Mouse (Mus musculus) embryo, embryonic 11 days (tissue): Measurements from ENCODE around the gene Dgke.
"Not testable (repeated sequence)": the region's sequence is repeated elsewhere in the genome, so short reads cannot be mapped to it uniquely, and the experiment has no call there.

Source experiments
- DNase-seq: peaks from one replicate; pipeline ENCODE4 v3.0.0-alpha.2; 2015

Gene Dgke

GRCm38 (mm10) chr11:89073541-89073940, 6.9 kb upstream of the Dgke start, which contains the start of gene Gm525:
Gm525 (plus strand) TSS chr11:89073841.
- no peak for DNase-seq

GRCm38 (mm10) chr11:89071522-89071921, 4.9 kb upstream of the Dgke start:
- DNase-seq = no peak

GRCm38 (mm10) chr11:89069303-89069702, 2.7 kb upstream of the Dgke start:
- DNase-seq = peak; percentile 72

- DNase-seq = no peak
These were observed 2.0 kb upstream of the Dgke start for GRCm38 (mm10) chr11:89068649-89069048.

GRCm38 (mm10) chr11:89067871-89068490, 1.3 kb upstream of the Dgke start:
- peak; percentile 19 for DNase-seq

- no peak for DNase-seq
These were observed 712 bp upstream of the Dgke start for GRCm38 (mm10) chr11:89067301-89067822.

GRCm38 (mm10) chr11:89066126-89066525, 524 bp downstream of the Dgke start:
- no peak for DNase-seq

GRCm38 (mm10) chr11:89065297-89065696, 1.4 kb downstream of the Dgke start:
- DNase-seq = no peak

GRCm38 (mm10) chr11:89064312-89064711, 2.3 kb downstream of the Dgke start:
- no peak for DNase-seq

GRCm38 (mm10) chr11:89061362-89061761, 5.3 kb downstream of the Dgke start:
- no peak for DNase-seq

GRCm38 (mm10) chr11:89060423-89061089, 6.1 kb downstream of the Dgke start:
- peak; percentile 95 for DNase-seq

- DNase-seq = peak; percentile 57
These were observed 6.7 kb downstream of the Dgke start for GRCm38 (mm10) chr11:89059919-89060422.

GRCm38 (mm10) chr11:89058515-89059270, 8.0 kb downstream of the Dgke start:
- DNase-seq = peak; percentile 31

GRCm38 (mm10) chr11:89055931-89056690, 10.5 kb downstream of the Dgke start:
- no peak for DNase-seq

- no peak for DNase-seq
These were observed 14.9 kb downstream of the Dgke start for GRCm38 (mm10) chr11:89051767-89052166.

- DNase-seq = no peak
These were observed 20.6 kb downstream of the Dgke start for GRCm38 (mm10) chr11:89046021-89046420.

- DNase-seq = not testable (repeated sequence)
These were observed 21.1 kb downstream of the Dgke start for GRCm38 (mm10) chr11:89045501-89045900.

- no peak for DNase-seq
These were observed 23.6 kb downstream of the Dgke start for GRCm38 (mm10) chr11:89043046-89043445.

- DNase-seq = not testable (repeated sequence)
These were observed 25.6 kb downstream of the Dgke start for GRCm38 (mm10) chr11:89041073-89041472.

- peak; percentile 69 for DNase-seq
These were observed 27.3 kb downstream of the Dgke start for GRCm38 (mm10) chr11:89039325-89039724.

GRCm38 (mm10) chr11:89038496-89038895, 28.2 kb downstream of the Dgke start:
- DNase-seq = no peak

GRCm38 (mm10) chr11:89035552-89035951, 31.1 kb downstream of the Dgke start:
- DNase-seq = no peak

- DNase-seq = no peak
These were observed 32.1 kb downstream of the Dgke start for GRCm38 (mm10) chr11:89034592-89034991.
